Mouse (Mus musculus) heart, embryonic 16.5 days (tissue): ENCODE measurements at regions not wholly inside any gene's neighbourhood (a gene's known extent, or its start where the extent isn't known, plus 50 kb on each side); places are given as distances from the start of the nearest gene placed in this dataset.

Experiments used
- ATAC-seq: fragments of 200-750 bp; cut with Nextera tagmentation; replicated peaks from 2 replicates; pipeline ENCODE4 v1.8.0; 2017; ENCODE audit warnings: moderate number of reproducible peaks; ENCODE audit not compliant: insufficient read depth, low FRiP score; ENCODE audit errors: extremely low read depth
- H3K27ac ChIP-seq: fragments of 300-500 bp; sonication (generic); 2 replicates; pipeline ENCODE4 v1.5.1; 2014; ENCODE audit warnings: mild to moderate bottlenecking, low read length, control low read depth, moderate library complexity
- H3K27me3 ChIP-seq: fragments of 300-500 bp; sonication (generic); 2 replicates; pipeline ENCODE4 v1.6.1; 2014; ENCODE audit warnings: low read length, mixed read lengths; ENCODE audit not compliant: control insufficient read depth, insufficient read depth
- H3K36me3 ChIP-seq: fragments of 300-500 bp; sonication (generic); 2 replicates; pipeline ENCODE4 v1.6.1; 2014; ENCODE audit not compliant: control insufficient read depth, insufficient read depth
- H3K4me1 ChIP-seq: fragments of 300-500 bp; sonication (generic); 2 replicates; pipeline ENCODE4 v1.6.1; 2014; ENCODE audit warnings: low read length, mixed read lengths; ENCODE audit not compliant: control insufficient read depth, insufficient read depth
- H3K4me2 ChIP-seq: fragments of 300-500 bp; sonication (generic); 2 replicates; pipeline ENCODE4 v1.6.1; 2014; ENCODE audit warnings: low read depth, mild to moderate bottlenecking, control low read depth, low read length
- H3K4me3 ChIP-seq: fragments of 300-500 bp; sonication (generic); 2 replicates; pipeline ENCODE4 v1.5.1; 2014; ENCODE audit warnings: mild to moderate bottlenecking, control low read depth, low read length
- H3K9ac ChIP-seq: fragments of 300-500 bp; sonication (generic); 2 replicates; pipeline ENCODE4 v1.6.1; 2014; ENCODE audit warnings: low read length, control low read depth
- H3K9me3 ChIP-seq: fragments of 300-500 bp; sonication (generic); replicated peaks from 2 replicates; pipeline ENCODE4 v1.6.1; 2016; ENCODE audit warnings: low read length; ENCODE audit not compliant: control insufficient read depth
- WGBS: fragments of 180-500 bp; shearing (Covaris S2); extraction: QIAGEN DNeasy Blood & Tissue Kit; methylation state at CpG from one replicate; pipeline ENCODE4 v1.1.7; 2014; 5-methylcytosine and 5-hydroxymethylcytosine counted together

- Histone ChIP-seq H3K27ac (no peak overlapping the region), H3K27me3 (no peaks in the 10 kb centered on the region), H3K36me3 (no peaks in the 10 kb centered on the region), H3K4me2 (no peak overlapping the region), H3K9ac (no peak overlapping the region), H3K9me3 (no peaks in the 10 kb centered on the region), H3K4me1 (peaks cover 20% of the 10 kb centered on the region), H3K4me3 (no peak overlapping the region)
- 80% methylated on average over 8 of the region's 8 CpGs for WGBS
- ATAC-seq, result no peak
These were observed 114.9 kb upstream of the 9330182O14Rik start for GRCm38 (mm10) chr15:40019226-40019625.

DNA sequence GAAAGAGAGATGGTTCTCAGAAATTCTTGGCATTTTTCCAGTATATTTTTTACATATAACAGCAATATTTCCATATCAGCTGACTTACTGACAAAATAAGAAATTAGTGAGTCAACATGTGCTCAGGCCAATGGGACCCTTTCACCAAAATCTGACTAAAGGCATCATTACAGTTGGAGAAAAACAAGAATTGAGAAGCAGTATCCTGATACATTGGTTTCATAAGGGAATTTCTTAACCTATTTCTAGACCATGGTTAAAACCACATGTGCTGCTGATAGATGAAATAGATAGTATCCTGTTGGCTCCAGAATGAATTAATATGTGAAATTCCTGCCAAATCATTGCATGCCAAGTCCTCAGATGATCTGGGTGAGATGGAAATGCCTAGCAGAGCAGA lies 114.1 kb upstream of the 9330182O14Rik start:
- peaks cover 20% of the 10 kb centered on the region for H3K4me1 ChIP-seq
- ATAC-seq, result no peak
- H3K27me3 ChIP-seq, result no peaks in the 10 kb centered on the region
- no peaks in the 10 kb centered on the region for H3K9me3 ChIP-seq
- no peaks in the 10 kb centered on the region for H3K36me3 ChIP-seq
- H3K9ac ChIP-seq, result no peak overlapping the region
- no peak overlapping the region for H3K4me3 ChIP-seq
- H3K27ac ChIP-seq, result no peak overlapping the region
- H3K4me2 ChIP-seq, result no peak overlapping the region

DNA sequence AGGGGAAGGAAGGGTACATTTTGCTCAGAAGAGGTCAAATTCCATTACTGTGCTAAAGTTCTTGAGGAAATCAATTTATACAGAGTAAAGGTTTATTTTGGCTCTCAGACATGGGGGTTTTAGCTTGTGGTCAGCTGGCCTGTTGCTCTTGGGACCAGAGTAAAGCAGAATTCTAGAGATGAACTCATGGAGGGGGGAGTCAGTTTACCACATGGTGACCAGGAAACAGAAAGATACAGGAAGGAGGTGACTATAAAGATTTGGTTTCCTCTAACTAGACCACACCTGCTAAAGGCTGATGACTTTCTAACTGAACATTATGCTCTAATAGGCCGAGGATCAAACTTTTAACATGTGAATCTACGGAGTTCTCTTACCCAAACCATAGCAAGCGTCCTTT lies 113.5 kb upstream of the 9330182O14Rik start:
- H3K4me3 ChIP-seq, result no peak overlapping the region
- no peak for ATAC-seq
- peaks cover 20% of the 10 kb centered on the region for H3K4me1 ChIP-seq
- no peak overlapping the region for H3K9ac ChIP-seq
- no peaks in the 10 kb centered on the region for H3K9me3 ChIP-seq
- H3K27me3 ChIP-seq, result no peaks in the 10 kb centered on the region
- no peak overlapping the region for H3K27ac ChIP-seq
- no peak overlapping the region for H3K4me2 ChIP-seq
- no peaks in the 10 kb centered on the region for H3K36me3 ChIP-seq
- 94% methylated on average over 3 of the region's 3 CpGs for WGBS

DNA sequence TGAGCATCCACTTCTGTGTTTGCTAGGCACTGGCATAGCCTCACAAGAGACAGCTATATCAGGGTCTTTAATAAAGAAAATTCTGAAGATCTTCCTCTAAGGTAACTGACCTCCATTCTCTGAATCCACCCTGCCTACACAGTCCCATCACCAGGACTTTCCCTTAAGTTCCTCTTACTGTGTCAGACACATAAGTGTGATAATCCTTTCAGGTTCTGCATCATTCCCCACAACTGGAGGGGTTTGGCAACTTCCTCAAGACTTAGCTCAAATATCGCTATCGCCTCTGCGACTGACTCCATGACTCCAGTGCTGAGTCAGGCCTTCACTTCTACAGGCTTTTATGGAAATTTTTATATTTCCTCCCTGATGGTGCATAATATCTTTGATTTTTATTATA lies 111.0 kb upstream of the 9330182O14Rik start:
- H3K27ac ChIP-seq, result no peak overlapping the region
- H3K9me3 ChIP-seq, result no peaks in the 10 kb centered on the region
- H3K9ac ChIP-seq, result no peak overlapping the region
- 95% methylated on average over 3 of the region's 3 CpGs for WGBS
- no peak overlapping the region for H3K4me2 ChIP-seq
- H3K36me3 ChIP-seq, result no peaks in the 10 kb centered on the region
- ATAC-seq, result no peak
- H3K4me1 ChIP-seq, result peaks cover 7% of the 10 kb centered on the region
- H3K27me3 ChIP-seq, result no peaks in the 10 kb centered on the region
- H3K4me3 ChIP-seq, result no peak overlapping the region

DNA sequence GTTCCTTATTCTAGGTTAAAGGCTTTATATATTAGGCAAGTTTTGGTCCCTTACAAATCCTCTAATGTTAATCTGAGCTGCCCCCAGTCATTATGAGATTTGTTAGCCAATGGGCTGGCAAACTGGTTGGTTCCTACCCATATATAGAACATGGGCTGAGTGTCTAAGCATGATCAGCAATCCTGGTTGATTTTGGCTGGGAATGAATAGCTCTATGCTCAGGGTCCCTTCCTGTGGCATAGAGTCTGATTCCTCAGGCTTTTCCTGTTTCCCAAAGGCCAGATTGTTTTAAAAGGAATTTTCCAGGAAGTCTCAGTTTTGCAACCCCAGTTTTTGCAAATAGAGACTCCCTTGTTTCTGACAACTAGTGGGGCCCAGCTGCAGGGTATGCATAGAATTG lies 102.1 kb upstream of the 9330182O14Rik start:
- Histone ChIP-seq H3K27me3 (no peaks in the 10 kb centered on the region), H3K27ac (no peak overlapping the region), H3K36me3 (no peaks in the 10 kb centered on the region), H3K4me3 (no peak overlapping the region), H3K9me3 (no peaks in the 10 kb centered on the region), H3K4me2 (no peak overlapping the region), H3K4me1 (no peaks in the 10 kb centered on the region), H3K9ac (no peak overlapping the region)
- no peak for ATAC-seq

DNA sequence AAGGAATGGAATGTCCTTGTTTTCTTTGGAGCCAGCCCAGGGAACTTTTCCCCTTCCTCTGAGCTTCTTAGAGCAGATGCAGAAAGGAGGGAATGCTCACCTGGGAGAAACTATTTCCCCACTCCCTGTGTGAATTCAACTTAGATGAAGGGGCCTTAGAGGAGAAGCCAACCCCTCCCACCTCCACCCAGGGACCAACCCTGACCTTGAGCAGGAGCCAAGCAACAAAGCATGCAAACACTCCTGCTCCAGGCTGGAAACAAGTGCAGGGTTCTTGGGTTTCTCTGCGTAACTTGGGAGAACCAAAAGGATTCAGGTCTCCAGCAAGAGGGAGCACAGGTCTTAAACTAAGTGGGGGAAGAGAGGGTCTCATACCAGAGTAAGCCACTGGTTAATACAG lies 98.0 kb upstream of the 9330182O14Rik start:
- no peak for ATAC-seq
- Histone ChIP-seq H3K4me3 (no peak overlapping the region), H3K4me1 (no peaks in the 10 kb centered on the region), H3K36me3 (no peaks in the 10 kb centered on the region), H3K9me3 (no peaks in the 10 kb centered on the region), H3K9ac (no peak overlapping the region), H3K27me3 (no peaks in the 10 kb centered on the region), H3K27ac (no peak overlapping the region), H3K4me2 (no peak overlapping the region)
- 90% methylated on average over 1 of the region's 1 CpGs for WGBS

- Histone ChIP-seq H3K4me1 (no peaks in the 10 kb centered on the region), H3K4me2 (0 out of 2 replicates have a peak overlapping the region, but pooled peaks have one; percentile 1)
- ATAC-seq, result peak; percentile 37
These were observed 96.9 kb upstream of the 9330182O14Rik start for GRCm38 (mm10) chr15:40037266-40037665.

GRCm38 (mm10) chr15:40046219-40046618 lies 87.9 kb upstream of the 9330182O14Rik start:
- Histone ChIP-seq H3K4me1 (no peaks in the 10 kb centered on the region), H3K9ac (no peak overlapping the region), H3K4me3 (no peak overlapping the region), H3K27ac (no peak overlapping the region), H3K9me3 (no peaks in the 10 kb centered on the region), H3K27me3 (no peaks in the 10 kb centered on the region), H3K4me2 (no peak overlapping the region), H3K36me3 (no peaks in the 10 kb centered on the region)
- WGBS, result 53% methylated on average over 5 of the region's 5 CpGs
- ATAC-seq, result no peak

More at GRCm38 (mm10) chr15:40037266-40037665, 96.9 kb upstream of the 9330182O14Rik start:
- Histone ChIP-seq H3K27me3 (no peaks in the 10 kb centered on the region), H3K27ac (no peak overlapping the region), H3K4me3 (no peak overlapping the region), H3K36me3 (no peaks in the 10 kb centered on the region), H3K9ac (no peak overlapping the region), H3K9me3 (no peaks in the 10 kb centered on the region)
- 26% methylated on average over 7 of the region's 7 CpGs for WGBS

DNA sequence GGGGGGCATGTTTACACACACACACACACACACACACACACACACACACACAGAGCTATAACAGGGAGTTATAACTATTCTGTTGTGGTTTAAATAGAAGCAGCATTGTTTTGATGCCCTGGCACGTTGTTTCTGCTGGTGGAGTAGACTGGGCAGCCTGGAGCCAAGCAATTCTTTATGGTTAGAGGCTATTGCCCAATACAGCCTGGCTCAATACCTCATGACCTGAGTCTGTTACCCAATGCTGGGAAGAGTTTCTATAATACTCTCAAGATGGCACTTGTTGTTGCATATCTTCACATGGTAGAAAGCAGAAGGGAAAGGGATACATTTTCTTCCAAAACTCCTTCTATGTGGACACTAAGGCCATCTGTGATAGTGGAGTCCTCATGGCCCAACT lies 87.1 kb upstream of the 9330182O14Rik start:
- no peaks in the 10 kb centered on the region for H3K36me3 ChIP-seq
- H3K4me3 ChIP-seq, result no peak overlapping the region
- no peak overlapping the region for H3K27ac ChIP-seq
- WGBS, result 76% methylated on average over 1 of the region's 1 CpGs
- no peaks in the 10 kb centered on the region for H3K9me3 ChIP-seq
- no peaks in the 10 kb centered on the region for H3K4me1 ChIP-seq
- no peak for ATAC-seq
- H3K27me3 ChIP-seq, result no peaks in the 10 kb centered on the region
- no peak overlapping the region for H3K4me2 ChIP-seq
- H3K9ac ChIP-seq, result no peak overlapping the region

DNA sequence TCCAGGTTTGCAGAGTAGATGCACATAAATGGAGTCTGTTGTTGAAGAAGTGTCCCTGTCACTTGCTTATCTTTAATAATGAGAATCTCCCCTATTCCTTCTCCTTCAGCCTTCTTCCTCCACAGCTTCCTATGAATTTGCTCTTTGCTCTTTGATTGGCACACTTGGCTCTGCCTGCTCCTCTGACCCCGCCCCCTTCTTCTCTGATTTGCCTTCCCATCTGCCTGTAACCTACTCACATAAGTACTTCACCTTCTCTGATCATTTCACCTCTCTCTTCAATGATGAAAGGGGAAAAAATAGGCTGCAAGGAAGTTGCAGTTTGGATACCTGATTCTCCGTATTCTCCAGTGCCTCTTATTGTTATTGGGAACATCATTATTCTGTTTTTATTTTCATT lies 66.1 kb upstream of the 9330182O14Rik start:
- WGBS, result 78% methylated on average over 2 of the region's 2 CpGs
- Histone ChIP-seq H3K27me3 (no peaks in the 10 kb centered on the region), H3K9ac (no peak overlapping the region), H3K27ac (no peak overlapping the region), H3K36me3 (no peaks in the 10 kb centered on the region), H3K4me3 (no peak overlapping the region), H3K4me2 (no peak overlapping the region), H3K9me3 (no peaks in the 10 kb centered on the region), H3K4me1 (no peaks in the 10 kb centered on the region)
- ATAC-seq, result no peak
